Mouse (Mus musculus): Measurements from ENCODE around the gene Gm2974. TPM values are rescaled to one million over a fixed set of nuclear protein-coding genes. Genes with fewer than 3 reads are reported as not detected.
"Not testable (repeated sequence)": the region's sequence is repeated elsewhere in the genome, so short reads cannot be mapped to it uniquely, and the experiment has no call there.

Gm2974 gene
- polyA plus RNA-seq (2015; fragmentation: Nextera tagmentation; extraction: Ambion mirVana): 0.33 and 0.43 TPM in 2 replicates

DNA sequence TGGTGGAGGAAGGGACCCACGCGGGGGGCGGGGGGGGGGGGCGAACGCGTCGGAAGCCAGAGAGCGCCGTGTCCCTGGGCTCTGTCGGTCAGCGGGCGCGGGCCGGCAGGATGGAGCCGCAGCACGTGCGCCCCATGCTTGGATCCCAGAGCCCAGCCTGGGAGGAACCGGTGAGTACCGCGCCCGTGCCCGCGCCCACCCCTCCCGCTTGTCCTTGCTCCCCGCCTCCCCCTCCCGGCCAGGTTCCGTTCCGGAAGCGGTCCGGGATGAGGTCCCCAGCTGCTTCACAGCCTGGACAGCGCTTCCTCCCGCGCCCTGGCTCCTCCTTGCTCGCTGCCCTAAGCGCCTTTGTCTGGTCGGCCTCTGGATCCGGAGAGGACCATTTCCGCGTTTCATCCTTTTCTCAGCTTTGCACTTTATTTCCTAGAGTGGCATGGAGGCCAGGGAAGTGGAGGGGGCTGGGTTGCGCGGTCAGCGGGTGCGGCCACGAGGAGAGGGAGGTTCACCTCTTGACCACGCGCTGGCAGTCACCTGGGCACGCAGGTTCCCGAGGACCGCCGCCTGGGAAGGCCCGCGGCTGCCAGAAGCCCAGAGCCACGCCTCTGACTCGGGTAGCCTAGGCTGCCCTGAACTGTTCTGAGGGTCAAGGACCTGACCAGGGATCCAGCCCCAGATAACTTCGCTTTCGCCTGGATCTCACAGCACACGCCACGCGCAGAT lies at the start of gene Gm2974:
Gene Gm2974, plus strand, starts transcription at position 86 of the 720 bp plus-strand sequence.
- 18% methylated on average over 46 of the region's 59 CpGs for WGBS

DNA sequence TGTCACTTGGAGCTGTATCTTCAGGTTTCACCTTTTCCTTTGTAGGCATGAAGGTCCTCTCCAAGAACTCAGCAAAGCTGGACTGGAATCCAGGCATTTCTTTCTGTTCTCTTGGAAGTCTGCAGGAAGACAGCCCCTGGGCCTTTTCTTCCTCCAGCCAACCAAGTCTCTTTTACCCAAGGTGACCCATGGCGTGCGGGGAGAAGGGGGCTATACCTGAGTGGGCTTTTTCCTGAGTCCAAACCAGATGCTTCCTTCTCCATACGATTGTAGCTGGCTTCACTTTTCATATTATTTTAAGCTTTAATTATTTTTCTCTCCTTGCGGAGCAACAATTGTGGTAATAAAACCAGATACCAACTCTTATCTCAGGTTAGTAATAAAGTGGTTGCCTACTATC lies 40.7 kb upstream of the Gm2974 start:
- H3K4me1 ChIP-seq; H3K4me3 ChIP-seq; H3K36me3 ChIP-seq; H3K9me3 ChIP-seq; ATAC-seq (ENCODE audit: low FRiP score, low read depth); H3K4me2 ChIP-seq (replicated peaks); H3K9ac ChIP-seq; H3K27ac ChIP-seq; H3K27me3 ChIP-seq: not testable (repeated sequence)
- 86% methylated on average over 4 of the region's 4 CpGs for WGBS

More for the DNA sequence above, at the start of gene Gm2974:
- Histone ChIP-seq H3K4me3 (peak within 1 kb of the TSS; percentile 37), H3K4me2 (replicated peaks) (peak within 1 kb of the TSS; percentile 64)
- H3K4me1 ChIP-seq; H3K27me3 ChIP-seq; H3K9ac ChIP-seq; H3K36me3 ChIP-seq; H3K27ac ChIP-seq; ATAC-seq (ENCODE audit: low FRiP score, low read depth); H3K9me3 ChIP-seq: not testable (repeated sequence)

GRCm38 (mm10) chr14:4164730-4165129 lies 17.6 kb upstream of the Gm2974 start, which contains the start of gene Gm3127:
Gm3127 (plus strand) TSS chr14:4165030.
- not testable (repeated sequence) for H3K36me3 ChIP-seq; H3K9ac ChIP-seq; H3K27me3 ChIP-seq; H3K9me3 ChIP-seq; H3K4me1 ChIP-seq; H3K27ac ChIP-seq; H3K4me2 ChIP-seq (replicated peaks); H3K4me3 ChIP-seq; ATAC-seq (ENCODE audit: low FRiP score, low read depth)
- WGBS: 31% methylated on average over 1 of the region's 2 CpGs

GRCm38 (mm10) chr14:4182030-4182429 lies 346 bp upstream of the Gm2974 start:
- H3K36me3 ChIP-seq; H3K9ac ChIP-seq; H3K27ac ChIP-seq; ATAC-seq (ENCODE audit: low FRiP score, low read depth); H3K9me3 ChIP-seq; H3K27me3 ChIP-seq; H3K4me1 ChIP-seq: not testable (repeated sequence)
- 10% methylated on average over 11 of the region's 14 CpGs for whole genome bisulfite sequencing
- Histone ChIP-seq H3K4me3 (peak overlapping the region; percentile 37), H3K4me2 (replicated peaks) (peak overlapping the region; percentile 64)

DNA sequence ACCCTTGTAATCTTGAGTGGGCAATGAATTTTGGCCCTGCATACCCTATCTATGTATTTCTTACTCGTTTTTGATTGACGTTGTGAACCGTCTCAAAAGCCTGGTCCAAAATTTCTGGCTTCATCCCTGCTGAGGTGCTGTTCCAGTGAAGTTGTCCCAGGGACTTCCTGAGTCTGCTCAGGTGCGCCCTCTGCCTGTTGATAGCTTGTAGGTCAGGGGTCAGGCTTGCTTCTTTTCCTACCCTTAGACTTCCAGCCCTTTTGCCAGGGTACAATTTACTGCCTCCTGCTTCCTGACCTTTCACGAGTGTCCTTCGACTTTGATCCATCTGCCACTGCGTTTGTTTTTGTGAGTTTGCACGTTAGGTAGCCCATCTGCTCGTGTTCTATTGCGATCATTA lies 999 bp downstream of the Gm2974 start:
- H3K36me3 ChIP-seq; H3K9me3 ChIP-seq; H3K4me1 ChIP-seq; H3K27me3 ChIP-seq; H3K4me2 ChIP-seq (replicated peaks); ATAC-seq (ENCODE audit: low FRiP score, low read depth); H3K4me3 ChIP-seq; H3K27ac ChIP-seq; H3K9ac ChIP-seq: not testable (repeated sequence)
- 23% methylated on average over 7 of the region's 10 CpGs for WGBS

GRCm38 (mm10) chr14:4249331-4249730 lies 67.0 kb downstream of the Gm2974 start, which contains the start of gene Gm3138:
Gm3138 (plus strand) TSS chr14:4249631.
- H3K4me3 ChIP-seq; H3K9ac ChIP-seq; ATAC-seq (ENCODE audit: low FRiP score, low read depth); H3K4me1 ChIP-seq; H3K36me3 ChIP-seq; H3K9me3 ChIP-seq; H3K27me3 ChIP-seq; H3K4me2 ChIP-seq (replicated peaks); H3K27ac ChIP-seq: not testable (repeated sequence)
- no CpG with 5 or more reads among the region's 2 CpGs for WGBS

Other genes starting within 250 kb of the Gm2974 start
- gene Gm3095, start 219.0 kb upstream of the Gm2974 start, polyA plus RNA-seq (2015; fragmentation: Nextera tagmentation; extraction: Ambion mirVana): not detected in 2 replicates
- not detected in 2 replicates for gene Gm3099, start 184.2 kb upstream of the Gm2974 start, polyA plus RNA-seq (2015; fragmentation: Nextera tagmentation; extraction: Ambion mirVana)
- 0.19 and 0.28 TPM in 2 replicates for gene Gm5796, start 158.6 kb upstream of the Gm2974 start, polyA plus RNA-seq (2015; fragmentation: Nextera tagmentation; extraction: Ambion mirVana)
- gene Gm3115, start 98.5 kb upstream of the Gm2974 start, polyA plus RNA-seq (2015; fragmentation: Nextera tagmentation; extraction: Ambion mirVana): not detected in 2 replicates
- gene Gm8108, start 72.0 kb upstream of the Gm2974 start, polyA plus RNA-seq (2015; fragmentation: Nextera tagmentation; extraction: Ambion mirVana): 0.18 TPM in 1 of 2 replicates, not detected in the other
- not detected in 2 replicates for gene Gm3127, start 17.5 kb upstream of the Gm2974 start, polyA plus RNA-seq (2015; fragmentation: Nextera tagmentation; extraction: Ambion mirVana)
- gene Gm3138, start 67.1 kb downstream of the Gm2974 start, polyA plus RNA-seq (2015; fragmentation: Nextera tagmentation; extraction: Ambion mirVana): not detected in 2 replicates
- not detected in 2 replicates for gene Gm3149, start 134.7 kb downstream of the Gm2974 start, polyA plus RNA-seq (2015; fragmentation: Nextera tagmentation; extraction: Ambion mirVana)
- 0.15 and 0.38 TPM in 2 replicates for gene 2610042L04Rik, start 152.2 kb downstream of the Gm2974 start, polyA plus RNA-seq (2015; fragmentation: Nextera tagmentation; extraction: Ambion mirVana)
- not detected in 2 replicates for gene Gm3159, start 214.9 kb downstream of the Gm2974 start, polyA plus RNA-seq (2015; fragmentation: Nextera tagmentation; extraction: Ambion mirVana)
- 0.29 and 0.32 TPM in 2 replicates for gene Gm3164, start 232.9 kb downstream of the Gm2974 start, polyA plus RNA-seq (2015; fragmentation: Nextera tagmentation; extraction: Ambion mirVana)
- not detected in 2 replicates for gene Gm3173, start 248.4 kb downstream of the Gm2974 start, polyA plus RNA-seq (2015; fragmentation: Nextera tagmentation; extraction: Ambion mirVana)

All from limb, embryonic 13.5 days (tissue).